Mouse (Mus musculus) heart, postnatal 0 days (tissue): ENCODE measurements around the gene Mtmr10.

Experiments used
- CTCF ChIP-seq: IDR thresholded peaks from 2 replicates; pipeline ENCODE4 v1.5.1; 2016; ENCODE audit warnings: antibody characterized with exemption, control low read depth, low read depth
- EP300 ChIP-seq: IDR thresholded peaks from 2 replicates; pipeline ENCODE4 v1.6.1; 2016; ENCODE audit warnings: antibody characterized with exemption, low read depth

DNA sequence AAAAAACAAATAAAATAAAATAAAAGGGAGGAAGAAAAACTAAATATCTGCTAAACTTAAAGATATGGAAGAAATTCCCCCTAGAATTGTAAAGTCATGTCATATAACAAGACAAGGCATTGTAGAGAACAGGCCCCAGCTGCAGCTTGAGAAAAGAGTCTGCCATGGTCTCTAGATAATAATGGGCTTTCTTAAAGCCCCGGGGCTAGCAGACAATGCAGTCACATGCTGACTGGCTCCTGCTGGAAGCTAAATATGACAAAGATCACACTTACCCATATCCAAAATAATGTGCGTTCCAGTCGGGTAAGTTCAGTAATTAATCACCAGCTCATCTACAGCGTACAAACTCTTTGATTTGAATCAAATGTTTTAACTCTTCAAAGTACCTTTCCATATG lies 40.7 kb upstream of the Mtmr10 start:
- TF ChIP-seq CTCF (no peak), EP300 (no peak)
